ENCODE assay signal across 9 mouse cellular contexts in genomic region chr3:104385587-104385986, GRCm38 (mm10).
DNase-seq lines count a peak whose midpoint lies in the region; ATAC-seq and TF ChIP-seq lines count a peak whose summit lies in the region.
"Had no signal": no experiment of that assay in that cellular context is flagged by ENCODE, and none has a peak within 500 bp of the region (broad histone marks: within the 10 kb centered on the region; RNA-seq: fewer than 3 reads in every experiment).

No protein-coding gene starts in this region.

- H3K4me3 ChIP-seq in hindbrain, embryonic 15.5 days = no peak overlapping the region
- no peak overlapping the region for H3K4me3 ChIP-seq in hindbrain, embryonic 10.5 days
- H3K4me3 ChIP-seq in hindbrain, embryonic 16.5 days (ENCODE audit: low read length) = no peak overlapping the region
- no peak overlapping the region for H3K4me3 ChIP-seq in midbrain, postnatal 0 days (ENCODE audit: low read depth, low read length)

- no peaks in the 10 kb centered on the region for H3K36me3 ChIP-seq in hindbrain, embryonic 15.5 days
- no peaks in the 10 kb centered on the region for H3K36me3 ChIP-seq in hindbrain, embryonic 10.5 days
- H3K36me3 ChIP-seq in hindbrain, embryonic 16.5 days (ENCODE audit: control insufficient read depth, insufficient read depth, low read length) = no peaks in the 10 kb centered on the region
- no peaks in the 10 kb centered on the region for H3K36me3 ChIP-seq in midbrain, postnatal 0 days (ENCODE audit: insufficient read depth, low read length)

- 0 out of 2 replicates have a peak overlapping the region, but pooled peaks have one; percentile 5 for H3K27ac ChIP-seq in hindbrain, embryonic 15.5 days (replicated peaks)
- H3K27ac ChIP-seq in hindbrain, embryonic 10.5 days = no peak overlapping the region
- H3K27ac ChIP-seq in hindbrain, embryonic 16.5 days (ENCODE audit: low read depth, low read length) = no peak overlapping the region
- no peak overlapping the region for H3K27ac ChIP-seq in midbrain, postnatal 0 days (ENCODE audit: low read depth, low read length)
- H3K27ac ChIP-seq: liver, embryonic 14.5 days had no signal

- ATAC-seq in hindbrain, embryonic 15.5 days (ENCODE audit: low FRiP score, low read depth) = peak; percentile 72
- peak; percentile 81 for ATAC-seq in hindbrain, embryonic 16.5 days
- ATAC-seq in midbrain, postnatal 0 days (ENCODE audit: low FRiP score) = no peak

- no peaks in the 10 kb centered on the region for H3K27me3 ChIP-seq in hindbrain, embryonic 15.5 days
- no peaks in the 10 kb centered on the region for H3K27me3 ChIP-seq in hindbrain, embryonic 10.5 days (ENCODE audit: insufficient read depth, poor library complexity, severe bottlenecking)
- H3K27me3 ChIP-seq in hindbrain, embryonic 16.5 days (replicated peaks; ENCODE audit: control insufficient read depth, insufficient read depth, low read length) = no peaks in the 10 kb centered on the region
- H3K27me3 ChIP-seq in midbrain, postnatal 0 days (ENCODE audit: insufficient read depth, low read length) = no peaks in the 10 kb centered on the region

- H3K4me2 ChIP-seq in hindbrain, embryonic 15.5 days = no peak overlapping the region
- no peak overlapping the region for H3K4me2 ChIP-seq in hindbrain, embryonic 16.5 days (ENCODE audit: low read length)
- no peak overlapping the region for H3K4me2 ChIP-seq in midbrain, postnatal 0 days (ENCODE audit: low read depth, low read length, poor library complexity, severe bottlenecking)

- DNase-seq in hindbrain, embryonic 10.5 days (ENCODE audit: low spot score) = no peak
- peak; percentile 29 to 44 for DNase-seq in frontal cortex, postnatal 10 days (ENCODE audit: low spot score in 2 of 2)
- peak; percentile 64 for DNase-seq in midbrain, postnatal 0 days (ENCODE audit: low spot score)
- DNase-seq in thymus, postnatal 25 days = no peak
- no peak for DNase-seq in testis, postnatal 14 days (ENCODE audit: low spot score)
- no peak for DNase-seq in kidney, postnatal 25 days

- H3K9me3 ChIP-seq in hindbrain, embryonic 15.5 days = no peaks in the 10 kb centered on the region
- no peaks in the 10 kb centered on the region for H3K9me3 ChIP-seq in hindbrain, embryonic 10.5 days
- no peaks in the 10 kb centered on the region for H3K9me3 ChIP-seq in hindbrain, embryonic 16.5 days (ENCODE audit: control insufficient read depth, low read length)
- no peaks in the 10 kb centered on the region for H3K9me3 ChIP-seq in midbrain, postnatal 0 days (ENCODE audit: low read length)

- H3K9ac ChIP-seq in hindbrain, embryonic 15.5 days = no peak overlapping the region
- H3K9ac ChIP-seq in hindbrain, embryonic 16.5 days (ENCODE audit: low read depth, low read length) = no peak overlapping the region
- no peak overlapping the region for H3K9ac ChIP-seq in midbrain, postnatal 0 days (replicated peaks; ENCODE audit: low read length, poor library complexity, severe bottlenecking)
- H3K9ac ChIP-seq: liver, embryonic 14.5 days had no signal

- peaks cover 18% of the 10 kb centered on the region; the same call in 1 of the 2 replicates for H3K4me1 ChIP-seq in hindbrain, embryonic 15.5 days (replicated peaks)
- H3K4me1 ChIP-seq in hindbrain, embryonic 10.5 days (replicated peaks) = peaks cover 14% of the 10 kb centered on the region
- H3K4me1 ChIP-seq in hindbrain, embryonic 16.5 days (ENCODE audit: control insufficient read depth, insufficient read depth, low read depth, low read length) = peaks cover 9% of the 10 kb centered on the region
- no peaks in the 10 kb centered on the region for H3K4me1 ChIP-seq in midbrain, postnatal 0 days (ENCODE audit: insufficient read depth, low read length)

- WGBS in hindbrain, embryonic 15.5 days = 60% methylated on average over 8 of the region's 8 CpGs
- WGBS in hindbrain, embryonic 10.5 days = 89% methylated on average over 8 of the region's 8 CpGs
- 67% methylated on average over 8 of the region's 8 CpGs for WGBS in hindbrain, embryonic 16.5 days
- WGBS in midbrain, postnatal 0 days = 67% methylated on average over 8 of the region's 8 CpGs

- no peak for TF ChIP-seq CTCF in midbrain, postnatal 0 days (IDR thresholded peaks at IDR 0.05)

Comparison
In these comparisons a context has a peak if more than half of its experiments do, and no peak if none do; other contexts are left out.
1. DNase-seq: peak in frontal cortex, postnatal 10 days (2 of 2) and midbrain, postnatal 0 days (single experiment); none in hindbrain, embryonic 10.5 days (single experiment), thymus, postnatal 25 days (single experiment), testis, postnatal 14 days (single experiment) and kidney, postnatal 25 days (0 of 2).